Mouse (Mus musculus) CH12.LX (cell line): ENCODE data around the gene Alkbh2.

Source experiments
- CHD2 ChIP-seq: IDR thresholded peaks from 2 replicates; pipeline ENCODE4 v1.6.1; 2011; ENCODE audit warnings: low read length, improper control_type of control experiment
- CTCF ChIP-seq, 2 experiments: IDR thresholded peaks in 1 of 2; conservative IDR thresholded peaks in 1 of 2; 2 replicates each; pipeline ENCODE4 v1.5.1; 2011 to 2012; ENCODE audit warnings: low read depth in 2 of 2, low read length in 2 of 2, improper control_type of control experiment in 1 of 2, inconsistent platforms in 1 of 2, mild to moderate bottlenecking in 1 of 2, moderate library complexity in 1 of 2
- HCFC1 ChIP-seq: IDR thresholded peaks from 2 replicates; pipeline ENCODE4 v1.6.1; 2012; ENCODE audit warnings: low read depth, mild to moderate bottlenecking, inconsistent platforms, low read length, improper control_type of control experiment
- MAX ChIP-seq: IDR thresholded peaks from 2 replicates; pipeline ENCODE4 v1.6.1; 2011; ENCODE audit warnings: low read length, improper control_type of control experiment
- MXI1 ChIP-seq: IDR thresholded peaks from 2 replicates; pipeline ENCODE4 v1.6.1; 2011; ENCODE audit warnings: mild to moderate bottlenecking, low read depth, low read length, improper control_type of control experiment
- MYC ChIP-seq: IDR thresholded peaks from 2 replicates; pipeline ENCODE4 v1.6.1; 2011; ENCODE audit warnings: low read depth, mild to moderate bottlenecking, improper control_type of control experiment, low read length
- POLR2A ChIP-seq: IDR thresholded peaks from 2 replicates; pipeline ENCODE4 v1.6.1; 2011; ENCODE audit warnings: low read depth, mild to moderate bottlenecking, improper control_type of control experiment, low read length
- POLR2AphosphoS2 ChIP-seq: IDR thresholded peaks from 2 replicates; pipeline ENCODE4 v1.6.1; 2011; ENCODE audit warnings: low read depth, low read length, improper control_type of control experiment
- RCOR1 ChIP-seq: conservative IDR thresholded peaks from 2 replicates; pipeline ENCODE4 v1.6.1; 2012; ENCODE audit warnings: low read depth, mild to moderate bottlenecking, inconsistent platforms, low read length, improper control_type of control experiment
- TBP ChIP-seq: conservative IDR thresholded peaks from 2 replicates; pipeline ENCODE4 v1.6.1; 2011; ENCODE audit warnings: low read depth, low read length, improper control_type of control experiment
- UBTF ChIP-seq: IDR thresholded peaks from 2 replicates; pipeline ENCODE4 v1.6.1; 2012; ENCODE audit warnings: low read depth, mild to moderate bottlenecking, inconsistent platforms, low read length, improper control_type of control experiment, moderate library complexity
- USF1 ChIP-seq: IDR thresholded peaks from 2 replicates; pipeline ENCODE4 v1.6.1; 2014; ENCODE audit warnings: low read depth, mild to moderate bottlenecking, inconsistent platforms, low read length, improper control_type of control experiment
- ZMIZ1 ChIP-seq: IDR thresholded peaks from 2 replicates; pipeline ENCODE4 v1.6.1; 2012; ENCODE audit warnings: low read depth, mild to moderate bottlenecking, inconsistent platforms, low read length, improper control_type of control experiment
- ZNF384 ChIP-seq: IDR thresholded peaks from 2 replicates; pipeline ENCODE4 v1.6.1; 2012; ENCODE audit warnings: low read depth, low read length, improper control_type of control experiment, inconsistent platforms

DNA sequence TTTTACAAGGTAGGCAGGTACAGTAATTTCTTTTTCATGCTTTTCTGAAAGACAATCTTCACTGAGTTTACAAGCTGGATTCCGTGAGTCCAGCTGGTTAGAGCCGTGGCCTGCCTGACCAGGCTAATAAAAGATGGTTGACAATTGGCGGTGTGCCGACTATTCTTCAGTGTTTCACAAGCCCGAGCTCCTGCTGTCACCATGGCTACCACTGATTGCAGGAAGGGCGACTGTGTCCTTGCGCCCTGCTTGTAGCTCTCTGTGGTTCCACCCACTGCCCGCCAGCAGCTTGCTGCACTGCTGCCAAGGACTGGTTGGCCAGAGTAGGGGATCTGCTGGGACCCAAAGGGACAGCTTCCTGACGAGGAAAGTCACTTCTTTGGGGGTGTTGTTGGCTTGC lies 11.2 kb upstream of the Alkbh2 start:
- TF ChIP-seq CTCF (conservative IDR thresholded peaks at IDR 0.05 in 1 of 2, IDR thresholded peaks at IDR 0.05 in 1 of 2; ENCODE audit: low read depth in 2 of 2, low read length in 2 of 2) = no peak
- no peak for TF ChIP-seq MXI1
- TF ChIP-seq CHD2 = no peak
- no peak for TF ChIP-seq MAX
- TF ChIP-seq RCOR1 = no peak
- TF ChIP-seq TBP = no peak
- TF ChIP-seq POLR2A = no peak
- no peak for TF ChIP-seq ZMIZ1
- TF ChIP-seq USF1 = no peak
- no peak for TF ChIP-seq MYC
- no peak for TF ChIP-seq POLR2AphosphoS2
- no peak for TF ChIP-seq HCFC1
- no peak for TF ChIP-seq UBTF
- no peak for TF ChIP-seq ZNF384
